ENCODE assay signal across 20 mouse cellular contexts in genomic region chr12:75478117-75478516, GRCm38 (mm10).
DNase-seq lines count a peak whose midpoint lies in the region; ATAC-seq and TF ChIP-seq lines count a peak whose summit lies in the region.
"Had no signal": no experiment of that assay in that cellular context is flagged by ENCODE, and none has a peak within 500 bp of the region (broad histone marks: within the 10 kb centered on the region; RNA-seq: fewer than 3 reads in every experiment).

No protein-coding gene starts in this region.

- H3K4me1 ChIP-seq in forebrain, postnatal 0 days (ENCODE audit: insufficient read depth) = no peaks in the 10 kb centered on the region
- no peaks in the 10 kb centered on the region for H3K4me1 ChIP-seq in forebrain, embryonic 10.5 days
- 0 out of 2 replicates have a peak, but pooled peaks cover 2% of the 10 kb centered on the region for H3K4me1 ChIP-seq in neural tube, embryonic 15.5 days
- H3K4me1 ChIP-seq: intestine, embryonic 15.5 days; neural tube, embryonic 12.5 days had no signal

- no peak for TF ChIP-seq CTCF in forebrain, postnatal 0 days (IDR thresholded peaks at IDR 0.05; ENCODE audit: low read depth)

- H3K4me3 ChIP-seq in forebrain, postnatal 0 days (ENCODE audit: low read depth, low read length) = no peak overlapping the region
- no peak overlapping the region for H3K4me3 ChIP-seq in forebrain, embryonic 10.5 days
- H3K4me3 ChIP-seq in neural tube, embryonic 15.5 days (replicated peaks) = no peak overlapping the region
- H3K4me3 ChIP-seq: intestine, embryonic 15.5 days; neural tube, embryonic 12.5 days had no signal

- DNase-seq in forebrain, postnatal 0 days = peak; percentile 20
- DNase-seq in forebrain, embryonic 10.5 days (ENCODE audit: extremely low spot score, low spot score) = no peak
- peak; percentile 26 to 27 for DNase-seq in left cerebral cortex, adult 9 months (ENCODE audit: low spot score in 2 of 2)
- no peak for DNase-seq in left cerebral cortex, adult 8-10 months (ENCODE audit: low spot score in 2 of 2)
- peak; percentile 28 for DNase-seq in right cerebral cortex, adult 18-20 months
- DNase-seq in right cerebral cortex, postnatal 25 days = no peak
- no peak for DNase-seq in ovary, postnatal 10 days (ENCODE audit: low spot score)
- DNase-seq: cerebellum, adult 11 months; embryo, embryonic 11 days; gastrocnemius, postnatal 36 days; kidney, adult 9 months; kidney, postnatal 25 days; layer of hippocampus, adult 9-11 months; liver; lung, adult 18-20 months had no signal

- ATAC-seq in forebrain, postnatal 0 days = peak; percentile 48; the same call in 1 of the 2 replicates
- no peak for ATAC-seq in neural tube, embryonic 15.5 days (ENCODE audit: low FRiP score)
- ATAC-seq: intestine, embryonic 15.5 days had no signal

- H3K27me3 ChIP-seq in forebrain, postnatal 0 days (ENCODE audit: insufficient read depth, low read length) = no peaks in the 10 kb centered on the region
- H3K27me3 ChIP-seq in forebrain, embryonic 10.5 days (ENCODE audit: poor library complexity, severe bottlenecking) = no peaks in the 10 kb centered on the region
- no peaks in the 10 kb centered on the region for H3K27me3 ChIP-seq in neural tube, embryonic 15.5 days (replicated peaks)
- H3K27me3 ChIP-seq: CH12.LX; intestine, embryonic 15.5 days; neural tube, embryonic 12.5 days had no signal

- H3K4me2 ChIP-seq in forebrain, postnatal 0 days (ENCODE audit: low read depth) = no peak overlapping the region
- no peak overlapping the region for H3K4me2 ChIP-seq in neural tube, embryonic 15.5 days
- H3K4me2 ChIP-seq: intestine, embryonic 15.5 days; neural tube, embryonic 12.5 days had no signal

- 43% methylated on average over 4 of the region's 4 CpGs for WGBS in forebrain, postnatal 0 days
- 83% methylated on average over 4 of the region's 4 CpGs for WGBS in forebrain, embryonic 10.5 days
- 53% methylated on average over 4 of the region's 4 CpGs for WGBS in neural tube, embryonic 15.5 days

- no peaks in the 10 kb centered on the region for H3K9me3 ChIP-seq in forebrain, postnatal 0 days (ENCODE audit: low read length)
- no peaks in the 10 kb centered on the region for H3K9me3 ChIP-seq in forebrain, embryonic 10.5 days
- H3K9me3 ChIP-seq in neural tube, embryonic 15.5 days (replicated peaks) = no peaks in the 10 kb centered on the region
- H3K9me3 ChIP-seq: intestine, embryonic 15.5 days; neural tube, embryonic 12.5 days had no signal

- H3K9ac ChIP-seq in forebrain, postnatal 0 days = no peak overlapping the region
- no peak overlapping the region for H3K9ac ChIP-seq in neural tube, embryonic 15.5 days (replicated peaks)
- H3K9ac ChIP-seq: intestine, embryonic 15.5 days; neural tube, embryonic 12.5 days had no signal

- 0 out of 2 replicates have a peak overlapping the region, but pooled peaks have one; percentile 42 for H3K27ac ChIP-seq in forebrain, postnatal 0 days (ENCODE audit: low read depth, low read length)
- no peak overlapping the region for H3K27ac ChIP-seq in forebrain, embryonic 10.5 days
- H3K27ac ChIP-seq in neural tube, embryonic 15.5 days (replicated peaks) = 0 out of 2 replicates have a peak overlapping the region, but pooled peaks have one; percentile 52
- H3K27ac ChIP-seq: intestine, embryonic 15.5 days; neural tube, embryonic 12.5 days; stomach, postnatal 0 days had no signal

- no peaks in the 10 kb centered on the region for H3K36me3 ChIP-seq in forebrain, postnatal 0 days (ENCODE audit: insufficient read depth)
- peaks cover 25% of the 10 kb centered on the region for H3K36me3 ChIP-seq in forebrain, embryonic 10.5 days (replicated peaks)
- H3K36me3 ChIP-seq in neural tube, embryonic 15.5 days = no peaks in the 10 kb centered on the region
- H3K36me3 ChIP-seq: intestine, embryonic 15.5 days; neural tube, embryonic 12.5 days had no signal

Comparison
In these comparisons a context has a peak if more than half of its experiments do, and no peak if none do; other contexts are left out.
1. DNase-seq: peak in forebrain, postnatal 0 days (single experiment), left cerebral cortex, adult 9 months (2 of 2) and right cerebral cortex, adult 18-20 months (single experiment); none in forebrain, embryonic 10.5 days (single experiment), left cerebral cortex, adult 8-10 months (0 of 2), right cerebral cortex, postnatal 25 days (single experiment) and ovary, postnatal 10 days (single experiment).